Mouse (Mus musculus) brain, embryonic 14.5 days (tissue): ENCODE measurements around the gene Fasl.

Source experiments
- CTCF ChIP-seq: fragments of 200-500 bp; IDR thresholded peaks from 2 replicates; pipeline ENCODE4 v1.5.1; 2012; ENCODE audit warnings: inconsistent platforms, mild to moderate bottlenecking, moderate library complexity, borderline replicate concordance; ENCODE audit not compliant: insufficient read depth, insufficient read length; ENCODE audit errors: extremely low read depth
- POLR2A ChIP-seq: fragments of 200-500 bp; IDR thresholded peaks from 2 replicates; pipeline ENCODE4 v1.6.1; 2012; ENCODE audit warnings: mild to moderate bottlenecking, inconsistent platforms, borderline replicate concordance; ENCODE audit not compliant: poor library complexity, insufficient read depth, insufficient read length, severe bottlenecking; ENCODE audit errors: extremely low read depth

GRCm38 (mm10) chr1:161742481-161743267 lies 45.6 kb downstream of the Fasl start:
- no peak for TF ChIP-seq CTCF
- no peak for TF ChIP-seq POLR2A
